Mouse (Mus musculus): ENCODE data around the gene Ptpn20. TPM values are rescaled to one million over a fixed set of nuclear protein-coding genes. Genes with fewer than 3 reads are reported as not detected.

Gene Ptpn20
- not detected for total RNA-seq (2022)

DNA sequence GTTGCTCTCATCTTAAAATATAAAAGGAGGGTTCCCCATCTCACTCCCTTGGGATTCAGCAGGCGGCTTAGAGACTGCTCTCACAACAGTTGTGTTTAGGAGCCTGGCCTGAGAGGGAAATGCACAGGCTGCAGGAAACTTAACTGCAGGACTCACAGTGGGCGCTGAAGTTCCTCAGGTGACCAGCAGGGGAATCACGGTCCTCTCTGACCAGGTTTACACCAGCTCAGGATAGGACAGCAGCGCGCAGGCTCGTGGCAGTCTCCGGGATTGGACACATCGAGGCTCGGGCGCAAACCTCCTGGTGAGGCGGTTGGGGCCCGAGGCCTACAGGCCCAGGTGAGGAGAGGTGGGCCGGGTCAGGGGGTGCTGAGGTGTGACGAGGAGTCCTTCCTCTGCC, at the start of gene Ptpn20:
Gene Ptpn20, plus strand, starts transcription at position 257 of the 400 bp plus-strand sequence.
- no peak for DNase-seq (ENCODE audit: low spot score)

DNA sequence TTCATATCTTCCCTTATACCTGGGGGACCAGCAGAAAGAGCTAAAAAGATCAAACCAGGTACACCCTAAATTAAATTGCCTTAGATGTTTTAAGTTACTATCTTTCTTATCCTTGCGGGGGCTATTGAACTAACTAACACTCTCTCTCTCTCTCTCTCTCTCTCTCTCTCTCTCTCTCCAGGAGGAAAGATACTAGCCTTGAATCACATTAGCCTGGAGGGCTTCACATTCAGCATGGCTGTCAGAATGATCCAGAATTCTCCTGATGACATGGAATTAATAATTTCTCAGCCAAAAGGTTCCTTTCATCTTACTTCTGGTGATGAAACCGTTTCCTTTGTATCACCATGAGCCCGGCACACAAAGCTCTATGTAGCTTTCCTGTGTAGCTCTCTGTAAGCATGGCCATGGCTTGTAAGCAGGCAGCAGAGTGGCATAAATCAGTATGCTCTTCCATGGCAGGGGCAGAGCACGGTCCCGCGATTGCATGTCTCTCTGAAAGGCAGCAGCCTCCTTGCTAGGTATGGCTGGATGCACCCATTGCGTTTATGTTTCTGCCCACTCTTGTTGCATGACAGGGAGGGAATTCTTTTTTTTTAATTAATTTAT, 49.3 kb upstream of the Ptpn20 start:
- no peak for DNase-seq (ENCODE audit: low spot score)

DNA sequence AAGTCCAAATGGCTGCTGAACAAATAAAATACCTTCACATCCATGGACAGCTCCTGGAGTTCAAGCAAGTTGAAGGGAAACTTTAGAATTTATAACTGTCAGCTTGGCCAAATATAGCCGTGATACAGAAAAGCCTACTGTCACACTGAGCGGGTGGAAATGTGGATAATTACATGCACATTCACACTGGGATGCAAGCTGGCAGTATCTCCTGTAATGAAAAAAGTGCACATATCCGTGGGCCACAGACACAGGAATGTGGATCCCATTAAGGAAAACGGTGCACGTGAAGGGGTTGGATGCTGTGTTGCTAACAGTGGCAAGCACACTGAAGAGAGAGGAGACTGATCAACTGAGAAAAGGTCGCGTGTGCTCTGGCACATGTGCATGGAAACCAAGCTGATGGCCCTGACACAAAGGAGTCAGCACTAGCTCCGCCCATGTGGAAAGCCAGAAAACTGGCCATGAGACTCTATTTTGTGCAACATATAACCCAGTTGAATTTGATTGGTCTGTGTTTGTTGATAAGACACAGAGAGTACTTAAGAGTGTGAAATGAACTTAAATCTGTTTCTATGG, 43.4 kb upstream of the Ptpn20 start:
- DNase-seq (ENCODE audit: low spot score), result no peak

DNA sequence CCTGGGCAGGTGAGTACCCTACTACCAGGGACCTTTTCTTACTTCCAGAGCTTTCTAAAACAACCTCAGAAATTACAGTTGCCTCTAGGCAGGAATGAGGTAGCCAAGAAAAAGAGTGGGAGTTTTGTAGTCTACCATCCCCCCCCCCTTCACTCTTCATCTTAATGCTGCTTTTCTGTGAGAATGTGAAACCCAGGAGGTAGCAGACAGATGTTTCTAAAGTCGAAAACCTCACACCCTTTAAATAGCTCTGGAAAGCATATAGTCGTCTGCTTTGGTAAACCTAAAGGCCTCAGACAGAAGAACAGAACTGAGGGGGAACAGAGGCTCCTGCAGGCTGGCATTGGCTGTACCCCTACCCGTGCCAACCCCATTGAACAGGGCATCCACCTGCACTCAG, 40.4 kb upstream of the Ptpn20 start:
- no peak for DNase-seq (ENCODE audit: low spot score)

DNA sequence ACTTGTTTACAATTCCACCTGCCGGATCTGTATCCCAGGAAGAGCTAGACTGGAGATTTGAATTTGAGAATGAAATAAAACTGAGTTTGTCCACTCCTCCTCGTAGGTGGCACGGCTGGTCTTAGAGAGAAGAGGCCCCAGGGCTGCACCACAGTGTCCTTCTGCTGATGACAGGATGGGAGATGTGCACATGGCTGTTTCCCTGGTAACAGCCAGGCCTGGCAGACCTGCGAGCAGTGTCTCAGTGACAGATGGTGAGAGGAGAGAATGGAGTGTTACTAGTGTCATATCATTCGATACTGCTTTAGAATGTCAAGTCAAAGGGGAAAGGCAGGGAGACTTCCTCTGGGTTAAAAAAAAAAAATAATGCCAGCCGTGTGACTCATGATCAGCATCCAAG, 39.2 kb upstream of the Ptpn20 start:
- no peak for DNase-seq (ENCODE audit: low spot score)

DNA sequence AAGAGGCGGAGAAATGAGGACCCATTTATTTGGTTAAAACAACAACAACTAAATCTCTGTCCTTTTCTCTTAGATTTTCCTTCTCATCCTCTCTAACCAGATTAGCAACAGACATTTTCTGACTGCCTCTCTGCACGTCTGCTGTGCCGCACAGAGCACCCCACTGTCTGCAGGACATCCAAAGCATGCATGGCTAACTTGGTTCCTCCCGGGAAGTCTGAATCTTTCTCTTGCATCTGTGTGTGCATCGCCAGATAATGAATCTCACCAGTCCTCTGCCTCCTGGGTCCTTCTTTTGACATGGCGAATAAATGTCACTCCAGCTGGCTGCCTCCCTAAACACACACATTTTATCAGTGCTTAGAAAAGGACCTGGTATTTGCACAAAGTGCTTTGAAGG, 18.3 kb upstream of the Ptpn20 start:
- DNase-seq (ENCODE audit: low spot score), result no peak

DNA sequence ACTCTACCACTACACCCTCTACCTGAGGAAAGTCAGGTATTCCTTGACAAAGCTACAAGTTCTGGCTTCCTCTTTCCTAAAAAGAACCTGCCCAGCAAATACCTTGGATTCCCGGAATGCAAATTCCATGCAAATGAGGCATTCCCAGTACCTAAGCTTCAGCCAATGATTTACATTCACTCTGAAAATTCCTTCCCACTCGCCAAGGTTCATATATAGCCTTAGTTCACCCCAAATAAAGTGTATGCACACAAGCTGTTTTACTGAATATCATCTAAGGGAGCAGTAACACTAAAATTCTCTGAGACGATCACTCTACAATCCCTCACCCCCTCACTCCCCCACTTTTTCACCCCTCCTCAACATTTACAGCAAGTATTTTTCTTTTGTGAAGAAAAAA, 15.4 kb upstream of the Ptpn20 start:
- no peak for DNase-seq (ENCODE audit: low spot score)

DNA sequence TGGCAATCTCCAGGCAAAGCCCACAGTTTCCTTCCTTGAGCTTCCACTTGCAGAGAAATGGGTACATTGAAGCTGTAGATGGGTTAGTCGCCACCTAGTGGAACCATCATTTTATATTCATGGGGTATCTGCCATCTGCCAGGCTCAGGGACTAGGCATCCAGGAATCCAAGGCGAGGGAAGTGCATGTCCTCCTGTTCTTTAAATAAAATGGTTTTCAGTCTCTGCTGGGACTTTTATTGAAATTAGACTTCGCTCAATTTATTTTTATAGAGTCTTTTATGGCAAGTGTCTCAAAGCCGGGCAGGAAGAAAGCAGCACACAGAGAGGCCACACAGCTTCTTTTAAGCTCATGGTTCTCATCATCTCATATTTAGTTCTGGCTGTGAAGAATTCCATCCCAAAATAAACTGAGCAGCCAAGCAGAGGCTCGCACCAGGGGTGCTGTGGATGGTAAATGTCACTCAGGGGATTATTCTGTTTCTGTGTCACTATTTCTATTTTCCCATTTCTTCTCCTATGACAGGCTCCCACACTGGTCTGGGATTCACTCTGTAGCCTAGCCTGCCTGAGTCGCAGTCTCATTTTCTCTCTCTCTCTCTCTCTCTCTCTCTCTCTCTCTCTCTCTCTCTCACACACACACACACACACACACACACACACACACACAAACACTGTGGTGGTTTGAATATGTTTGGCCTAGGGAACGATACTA, 9.1 kb upstream of the Ptpn20 start:
- DNase-seq (ENCODE audit: low spot score), result no peak

DNA sequence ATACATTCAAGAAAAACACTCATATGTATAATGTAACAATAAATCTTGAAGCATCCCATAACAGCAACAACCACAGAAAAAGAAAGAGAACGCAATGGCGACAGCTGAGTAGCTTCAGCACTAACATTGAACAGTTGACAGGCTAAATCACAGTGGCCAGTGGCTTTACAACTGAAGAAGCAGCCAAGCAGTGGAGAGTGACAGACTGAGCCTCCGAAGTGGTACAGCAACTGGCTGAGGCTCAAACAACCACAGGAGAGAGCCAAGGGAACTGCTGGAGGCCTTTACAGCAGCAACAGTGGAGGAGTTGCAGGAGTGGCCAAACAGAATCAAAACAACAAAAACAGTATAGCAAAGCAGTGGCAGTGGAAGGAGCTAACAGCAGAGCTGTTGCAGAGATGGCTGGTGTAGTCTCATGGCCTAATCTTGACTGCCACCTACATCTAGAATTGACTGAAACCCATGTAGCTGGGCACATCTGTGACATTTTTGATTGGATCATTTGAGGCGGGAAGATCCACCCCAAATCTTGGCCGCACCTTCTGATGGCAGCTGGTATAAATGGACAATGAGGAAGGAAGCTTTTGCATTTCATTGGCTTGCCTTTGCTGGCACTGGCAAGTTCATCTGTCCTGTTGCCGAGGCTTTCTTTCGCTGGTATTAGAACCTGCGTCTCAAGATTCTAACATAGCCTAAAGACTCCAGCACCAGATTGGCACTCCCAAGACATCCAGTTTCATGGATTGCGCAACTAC, 9.5 kb downstream of the Ptpn20 start:
- DNase-seq (ENCODE audit: low spot score), result no peak

DNA sequence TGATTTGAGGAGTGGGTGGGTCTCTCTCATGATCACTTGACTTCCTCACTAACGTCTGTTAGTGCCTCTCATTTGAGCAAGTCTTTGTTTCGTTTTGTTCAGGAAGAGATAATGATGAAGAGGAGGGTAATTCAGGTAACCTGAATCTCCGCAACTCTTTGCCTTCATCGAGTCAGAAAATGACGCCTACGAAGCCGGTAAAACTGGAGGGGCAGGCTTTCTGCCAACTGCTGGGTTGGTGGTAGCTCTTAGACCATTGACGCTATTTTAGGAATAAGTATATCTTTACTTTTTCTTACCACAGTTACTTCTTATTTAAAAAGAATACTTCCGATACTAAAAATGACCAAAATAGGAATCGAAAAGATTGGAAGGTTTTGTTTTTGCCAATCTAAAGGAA, 18.4 kb downstream of the Ptpn20 start:
- no peak for DNase-seq (ENCODE audit: low spot score)

DNA sequence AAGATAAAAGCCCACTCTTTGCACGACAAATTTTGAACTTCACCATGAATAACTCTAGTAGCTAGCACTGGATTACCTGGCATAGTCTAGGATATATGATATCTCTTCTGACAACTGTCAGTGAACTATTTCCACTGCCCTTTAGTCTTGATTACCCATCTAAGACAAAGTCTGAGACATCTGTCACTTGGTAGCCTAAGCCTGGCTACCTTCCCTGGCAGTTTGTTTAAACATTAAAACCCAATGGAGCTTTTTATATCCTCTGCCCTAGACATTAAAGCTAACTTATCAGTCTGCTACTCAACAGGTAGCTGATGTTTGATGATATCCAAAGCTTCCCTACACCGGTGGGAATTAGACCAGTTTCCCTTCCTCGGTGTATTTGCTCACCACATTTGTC, 36.0 kb downstream of the Ptpn20 start:
- DNase-seq (ENCODE audit: low spot score), result no peak

DNA sequence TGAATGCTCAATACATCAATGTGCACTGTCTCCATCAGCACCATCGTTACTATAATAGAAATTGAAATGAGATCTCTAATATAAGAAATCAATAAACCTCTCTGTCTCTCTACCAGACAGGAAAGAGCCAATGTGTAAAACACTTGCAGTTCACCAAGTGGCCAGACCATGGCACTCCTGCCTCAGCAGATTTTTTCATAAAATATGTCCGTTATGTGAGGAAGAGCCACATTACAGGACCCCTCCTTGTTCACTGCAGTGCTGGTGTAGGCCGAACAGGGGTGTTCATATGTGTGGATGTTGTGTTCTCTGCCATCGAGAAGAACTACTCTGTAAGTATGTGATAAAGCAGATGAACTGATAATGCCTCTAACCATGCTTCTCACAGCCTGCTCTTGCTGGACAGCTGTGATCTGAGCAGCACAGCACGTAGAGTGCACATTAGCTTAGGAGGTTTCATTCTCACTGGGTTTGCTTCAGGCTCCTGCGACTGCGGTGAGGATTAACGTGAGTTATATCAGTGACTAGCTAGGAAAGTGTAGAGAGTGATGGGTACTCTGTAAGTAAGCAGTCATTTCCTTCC, 43.9 kb downstream of the Ptpn20 start:
- no peak for DNase-seq (ENCODE audit: low spot score)

DNA sequence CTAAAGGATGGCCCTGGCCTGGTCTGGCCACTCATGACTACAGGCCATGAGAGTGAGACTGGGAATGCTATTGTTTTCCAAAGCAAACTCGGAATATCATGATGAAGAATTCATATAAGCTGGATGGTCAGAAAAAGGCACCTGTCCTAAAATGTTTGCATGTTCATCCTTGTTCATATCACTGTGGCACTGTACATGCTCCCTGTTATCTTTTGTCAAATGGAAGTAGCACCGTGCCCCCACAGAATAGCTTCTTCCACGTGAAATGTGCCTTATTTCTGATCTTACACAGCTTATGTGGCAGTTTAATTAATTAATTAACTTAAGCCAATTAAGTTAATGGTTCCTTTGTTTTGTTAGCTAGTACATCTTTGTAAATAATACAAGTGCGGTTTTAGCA, 45.3 kb downstream of the Ptpn20 start:
- no peak for DNase-seq (ENCODE audit: low spot score)

DNA sequence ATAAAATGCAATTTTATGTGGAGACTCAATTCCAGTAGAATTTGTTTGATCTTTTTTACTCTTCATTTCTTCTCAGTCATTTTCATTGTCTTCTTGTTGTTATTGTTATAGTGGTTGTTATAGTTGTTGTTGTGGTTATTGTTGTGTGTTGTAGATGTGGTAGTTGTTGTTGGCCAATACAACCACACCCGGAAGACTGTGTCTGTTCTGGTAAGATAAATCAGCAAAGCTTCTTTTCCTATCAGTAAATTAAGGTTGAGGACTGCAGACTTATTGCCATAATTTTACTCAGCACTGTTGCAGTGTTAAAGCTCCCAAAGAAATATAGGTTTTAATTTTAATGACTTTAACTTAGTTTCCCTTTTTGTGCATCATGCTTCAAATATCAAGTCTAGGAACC, 45.8 kb downstream of the Ptpn20 start:
- no peak for DNase-seq (ENCODE audit: low spot score)

DNA sequence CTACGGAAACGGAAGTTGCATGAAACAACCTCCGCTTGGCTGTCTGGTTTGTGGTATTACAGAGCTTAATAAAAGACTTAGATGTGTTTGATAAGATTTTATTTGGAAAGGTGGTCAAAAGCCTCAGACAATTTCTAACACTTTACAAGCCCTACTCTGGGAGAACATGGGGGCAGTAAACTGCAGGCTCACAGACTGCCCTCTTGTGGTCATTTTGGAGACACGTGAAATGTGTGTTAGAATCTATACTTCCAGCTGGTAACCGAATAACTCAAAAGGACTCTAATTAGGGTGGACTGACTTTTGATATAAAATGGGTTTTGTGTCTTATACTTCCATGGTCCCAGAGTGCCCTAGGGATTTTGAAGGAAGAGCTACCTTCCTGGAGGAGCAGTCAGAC, 50.4 kb downstream of the Ptpn20 start:
- no peak for DNase-seq (ENCODE audit: low spot score)

DNA sequence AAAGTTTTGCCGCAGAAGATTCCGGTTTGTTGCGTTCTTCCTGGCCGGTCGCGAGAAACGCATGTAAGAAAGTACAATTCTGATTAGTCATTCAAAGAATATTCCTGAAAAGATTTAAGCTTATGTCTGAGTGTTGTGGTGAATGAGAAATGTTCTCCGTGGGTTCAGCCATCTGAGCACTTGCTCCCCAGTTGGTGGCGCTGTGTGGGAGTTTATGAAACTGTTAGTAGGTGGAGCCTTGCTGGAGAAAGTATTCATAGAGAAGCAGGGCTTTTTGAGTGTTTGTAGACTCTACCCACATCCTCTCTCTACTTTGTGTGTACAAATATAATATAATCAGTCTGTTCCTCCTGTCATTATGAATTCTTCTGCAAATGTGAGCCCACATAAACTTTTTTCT, 61.7 kb downstream of the Ptpn20 start:
- DNase-seq (ENCODE audit: low spot score), result no peak

DNA sequence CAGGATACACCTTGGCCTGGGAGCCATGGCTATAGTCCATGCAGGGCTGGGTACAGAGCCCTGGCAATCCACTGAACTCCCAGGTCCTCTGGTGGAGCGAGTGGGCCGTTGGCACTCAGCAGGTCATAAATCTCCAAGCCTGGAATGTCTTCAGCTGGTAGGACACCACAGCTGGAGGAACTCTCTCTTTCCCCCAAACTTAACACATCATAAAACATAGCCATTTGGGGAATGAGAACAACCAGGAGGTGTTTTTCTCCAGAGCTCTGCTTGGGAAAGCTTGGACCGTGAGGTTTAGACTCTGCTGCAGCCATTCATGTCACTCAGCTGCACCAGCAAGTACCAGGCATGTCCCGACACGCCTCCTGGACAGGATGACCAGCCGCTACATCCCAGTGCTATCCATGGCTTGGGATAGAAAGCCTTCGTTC, 68.5 kb downstream of the Ptpn20 start:
- DNase-seq (ENCODE audit: low spot score), result no peak

DNA sequence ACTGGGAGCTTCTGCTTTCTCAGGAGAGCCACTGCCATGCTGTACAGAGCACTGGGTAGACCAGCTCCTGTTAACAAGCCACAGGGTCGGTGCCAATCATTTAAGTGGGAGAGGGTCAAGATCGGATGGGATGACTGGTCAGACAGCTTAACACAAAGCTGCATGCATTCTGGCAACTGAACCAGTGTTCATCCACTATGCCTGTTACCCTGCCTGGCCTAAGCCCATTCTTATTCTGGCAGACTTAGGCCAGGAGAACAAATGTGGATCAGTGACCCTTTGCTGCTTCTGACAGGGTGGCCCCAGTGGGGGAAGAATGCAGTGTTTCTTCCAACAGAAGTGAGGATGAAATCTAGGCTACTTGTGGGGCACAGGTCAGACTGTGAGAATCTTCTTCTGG, 69.3 kb downstream of the Ptpn20 start:
- DNase-seq (ENCODE audit: low spot score), result no peak

DNA sequence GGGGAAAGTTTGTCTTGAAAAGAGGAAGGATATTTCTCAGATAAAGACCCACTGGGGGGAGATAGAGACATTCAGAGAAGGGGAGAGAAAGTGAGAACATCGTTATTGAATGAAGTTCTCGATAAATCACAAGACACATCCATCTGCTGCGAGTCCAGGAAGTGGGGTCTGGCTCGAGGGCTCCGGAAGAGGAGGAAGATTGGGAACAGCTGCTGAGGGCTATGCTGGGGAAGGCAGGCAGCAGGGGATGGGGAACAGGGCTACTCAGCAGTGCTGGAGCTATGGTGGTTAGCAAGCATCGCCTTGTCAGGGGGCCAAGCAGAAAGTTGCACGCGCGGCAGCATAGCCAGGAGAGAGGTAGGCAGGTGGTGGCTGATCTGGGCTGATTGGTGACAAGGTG, 73.1 kb downstream of the Ptpn20 start:
- DNase-seq (ENCODE audit: low spot score), result no peak

DNA sequence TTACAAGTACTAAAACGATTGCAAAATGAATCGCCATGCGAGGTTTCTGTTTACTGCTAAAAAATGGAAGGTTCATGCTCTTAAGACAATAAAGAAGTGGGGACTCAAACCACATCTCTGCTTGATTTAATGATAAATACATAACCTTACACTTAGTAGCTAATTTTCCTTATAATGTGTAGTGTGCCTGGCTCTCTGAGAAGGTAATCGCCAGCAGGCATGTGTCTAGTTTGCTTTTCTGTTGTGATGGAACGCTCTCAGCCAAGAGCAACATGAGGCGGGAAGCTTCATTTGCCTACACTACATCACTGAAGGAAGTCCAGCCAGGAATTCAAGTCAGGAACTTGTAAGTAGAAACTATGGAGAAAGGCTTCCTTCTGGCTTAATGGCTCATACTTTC, 77.3 kb downstream of the Ptpn20 start:
- no peak for DNase-seq (ENCODE audit: low spot score)

DNA sequence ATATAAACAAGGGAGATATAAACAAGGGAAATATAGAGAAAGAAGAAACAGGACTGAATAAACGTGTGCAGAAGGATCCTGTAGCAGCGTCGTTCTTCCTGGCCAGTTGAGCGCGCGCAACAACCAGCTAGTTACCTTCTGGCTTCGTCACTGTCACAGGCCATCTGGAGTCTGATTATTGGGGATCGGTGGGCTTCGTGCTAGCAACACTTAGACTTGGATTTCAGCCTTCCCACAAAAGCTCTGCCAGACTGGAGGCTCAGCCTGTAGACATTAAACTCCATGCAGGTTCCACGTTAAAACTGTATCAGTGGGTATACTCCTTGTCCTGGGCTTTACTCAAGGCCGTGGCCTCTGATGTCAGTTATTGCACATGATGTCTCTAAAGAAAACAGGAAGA, 80.9 kb downstream of the Ptpn20 start:
- DNase-seq (ENCODE audit: low spot score), result no peak

DNA sequence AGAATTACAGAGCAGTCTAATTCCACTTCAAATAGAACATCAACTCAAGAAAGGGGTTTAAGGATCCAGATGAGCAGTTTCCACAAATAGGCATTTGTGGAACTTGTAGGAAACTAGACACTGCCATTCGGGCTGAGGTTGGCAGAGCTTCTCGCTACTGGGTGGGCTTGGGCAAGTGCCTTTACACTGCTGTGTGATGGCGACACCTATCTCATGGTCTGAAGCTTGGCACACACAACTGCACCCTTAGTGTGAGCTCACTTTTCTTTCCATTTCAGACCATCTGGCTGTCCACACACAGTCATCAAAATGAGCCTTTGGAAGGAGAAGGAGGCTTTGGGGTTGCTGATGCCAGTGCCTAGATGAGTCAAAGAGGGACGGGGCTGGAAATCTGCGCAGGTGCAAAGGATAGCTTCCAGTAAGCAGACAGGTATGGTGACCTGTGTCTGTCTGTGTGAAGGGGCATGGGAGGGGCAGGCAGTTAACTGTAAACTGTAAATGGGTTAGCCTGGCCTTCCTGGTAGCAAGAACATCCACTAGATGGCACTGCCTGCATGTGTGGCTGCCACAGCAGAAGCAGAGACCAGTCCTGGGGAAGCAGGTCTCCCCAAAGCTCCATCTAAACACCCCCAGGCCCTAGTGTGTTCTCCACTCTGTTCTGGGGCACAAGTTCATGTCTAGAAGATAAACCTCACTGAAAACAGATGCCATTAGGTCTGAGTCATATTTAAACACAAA, 84.5 kb downstream of the Ptpn20 start:
- peak; percentile 48 for DNase-seq (ENCODE audit: low spot score)
